Mouse (Mus musculus) cerebellum, adult 18-20 months (tissue): ENCODE results near the gene Klhl29.

Experiments used
- DNase-seq, 2 experiments: peaks; one replicate each; pipeline ENCODE4 v3.0.0; 2021

Klhl29 gene

DNA sequence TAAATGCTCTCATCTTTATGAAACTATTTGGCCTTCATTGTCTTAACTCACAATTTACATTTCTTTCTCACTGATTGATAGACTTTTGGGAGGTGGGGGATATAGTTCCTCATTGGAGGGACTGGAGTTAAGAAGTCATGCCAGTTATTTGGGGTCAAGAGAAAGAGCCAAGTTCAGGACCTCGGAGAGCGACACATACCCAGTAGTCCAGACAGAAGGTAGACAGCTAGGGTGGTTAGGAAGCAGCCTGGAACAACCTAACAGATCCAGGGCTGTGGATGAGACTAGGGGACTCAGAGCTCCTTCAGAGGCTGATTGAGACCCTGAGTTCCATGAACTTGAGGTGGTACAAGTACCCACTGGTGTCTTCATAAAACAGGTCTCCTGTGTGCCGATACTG is 264.1 kb downstream of the Klhl29 start:
- no peak for DNase-seq

- no peak for DNase-seq
Observed at GRCm38 (mm10) chr12:5108613-5109012, 266.9 kb downstream of the Klhl29 start.

DNA sequence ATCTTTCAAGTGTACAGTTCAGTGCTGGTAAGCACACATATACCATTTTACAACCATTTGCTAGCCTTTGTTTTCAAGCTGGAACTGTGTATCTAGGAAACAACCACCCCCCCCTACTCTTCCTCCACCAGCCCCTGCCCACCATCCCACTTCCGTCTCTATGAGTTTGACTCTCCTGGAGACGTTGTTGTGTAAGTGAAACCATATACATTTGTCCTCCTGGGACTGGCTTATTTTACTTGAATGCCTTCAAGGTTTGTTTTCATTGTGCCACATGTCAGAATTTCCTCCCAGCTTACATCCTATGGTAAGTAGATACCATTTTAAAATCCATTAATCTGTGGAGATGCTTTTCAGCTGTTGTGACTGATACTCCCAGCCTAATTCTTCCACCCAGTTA is 267.7 kb downstream of the Klhl29 start:
- no peak for DNase-seq

DNA sequence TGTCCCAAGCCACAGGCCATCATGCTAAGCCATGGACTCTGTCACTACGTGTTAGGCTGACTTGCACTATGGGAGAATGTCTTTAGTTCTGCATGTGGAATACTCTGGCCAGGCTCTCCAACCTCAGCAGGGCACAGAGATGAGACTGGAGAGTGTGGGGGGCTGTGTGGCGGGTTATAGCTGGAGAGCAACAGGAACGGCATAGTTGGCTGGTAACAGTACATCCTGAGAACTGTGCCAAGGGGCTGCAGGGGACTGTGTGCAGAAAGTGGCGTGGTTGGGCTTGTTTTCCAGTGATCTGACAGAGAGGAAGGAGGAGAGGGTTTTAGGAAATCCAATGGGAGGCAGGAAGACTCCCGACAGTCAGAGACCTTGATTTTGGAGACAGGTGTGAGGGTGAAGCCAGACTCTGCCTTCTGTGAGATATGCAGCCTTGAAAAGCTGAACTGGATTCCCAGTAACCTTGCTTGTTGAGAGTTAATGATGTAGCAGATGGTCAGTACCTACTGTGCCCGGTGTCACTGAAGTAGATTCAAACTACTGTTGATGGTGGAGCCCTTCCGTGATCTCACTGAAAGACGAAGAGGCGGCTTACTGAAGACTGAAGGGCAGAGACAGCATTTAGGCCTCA is 270.9 kb downstream of the Klhl29 start:
- peak in 1 of 2 experiments; percentile 25 for DNase-seq

DNA sequence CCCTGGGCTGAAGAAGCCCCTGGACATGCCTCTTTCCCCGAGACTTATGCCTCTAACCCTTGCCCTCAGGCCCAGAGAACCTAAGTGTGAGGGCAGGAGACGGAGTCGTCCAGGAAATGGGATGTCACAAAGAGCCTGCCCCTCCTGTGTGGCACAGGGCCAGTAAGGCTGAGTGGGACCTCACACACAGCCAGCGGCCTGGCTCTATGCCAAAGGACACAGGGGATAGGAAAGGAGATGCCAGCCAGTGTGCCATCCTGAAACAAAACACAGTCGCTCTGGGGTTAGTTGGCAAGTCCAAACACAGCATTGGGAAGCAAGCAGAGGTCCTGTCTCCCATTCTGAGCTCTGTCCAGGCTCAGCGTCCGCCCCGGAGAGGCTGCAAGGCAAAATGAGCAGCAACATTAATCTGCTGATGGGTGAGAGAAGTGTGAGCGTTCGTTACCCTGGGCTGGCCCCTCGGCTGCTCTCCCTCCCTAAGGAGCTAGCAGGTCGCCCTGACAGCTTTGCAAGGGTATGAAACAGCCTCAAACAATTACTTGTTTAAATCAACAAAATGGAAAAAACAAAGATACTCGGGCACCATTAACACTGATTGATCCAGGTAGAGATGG is 274.0 kb downstream of the Klhl29 start:
- DNase-seq, result peak in 1 of 2 experiments; percentile 38

GRCm38 (mm10) chr12:5099572-5099971 is 275.9 kb downstream of the Klhl29 start:
- DNase-seq, result no peak

DNA sequence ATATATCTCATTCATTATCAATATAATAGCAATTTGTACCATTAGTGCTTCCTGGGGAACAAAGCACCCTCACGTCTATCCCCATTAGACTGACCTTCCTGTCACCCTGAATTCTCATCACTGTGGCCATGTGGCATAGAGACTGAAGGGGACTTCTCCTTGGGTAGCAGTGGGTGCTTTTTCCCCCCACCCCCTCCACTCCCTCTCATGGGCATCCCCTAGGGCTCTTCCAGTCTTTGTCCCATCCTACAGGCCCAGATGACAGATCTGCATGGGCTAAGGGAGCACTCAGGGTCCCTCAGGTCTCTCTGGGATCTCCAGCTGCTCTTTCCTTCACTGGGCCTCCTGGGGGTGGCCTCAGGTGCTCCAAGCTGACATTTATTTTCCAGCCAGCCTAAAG is 286.8 kb downstream of the Klhl29 start:
- no peak for DNase-seq

DNA sequence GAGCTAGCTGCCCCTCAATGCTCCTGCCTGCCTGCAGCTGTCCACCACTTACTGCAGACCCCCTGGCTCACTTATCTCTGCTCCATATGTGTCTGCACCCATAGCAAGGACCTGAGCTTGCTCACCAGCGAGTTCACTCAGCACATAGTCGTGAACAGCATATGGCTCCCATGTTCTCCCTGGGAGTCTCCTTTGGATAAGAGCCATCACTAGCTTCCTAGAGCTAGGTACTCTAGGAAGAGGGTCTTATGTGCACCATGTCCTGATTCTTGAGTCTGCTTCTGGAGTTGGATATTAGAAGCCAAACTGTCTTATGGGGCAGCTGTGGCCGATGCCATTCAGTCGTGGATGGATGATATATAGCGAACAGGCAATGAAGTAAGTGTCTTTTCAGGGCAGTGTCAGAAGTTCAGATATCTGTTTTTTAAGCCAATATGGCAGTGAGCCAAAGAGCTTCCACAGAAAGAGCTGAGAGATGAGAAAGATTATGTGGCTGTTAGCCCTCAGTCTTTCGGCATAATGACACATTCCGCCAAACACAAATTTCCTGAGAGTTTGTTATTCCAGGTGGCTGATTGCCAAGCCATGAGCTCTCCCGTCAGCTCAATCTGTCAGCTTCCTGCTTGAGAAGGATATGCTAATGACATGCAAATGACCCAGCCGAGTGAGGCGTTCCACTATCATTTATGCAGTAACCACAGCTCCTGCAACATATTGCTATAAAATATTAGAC is 287.5 kb downstream of the Klhl29 start:
- DNase-seq, result peak; percentile 70 to 75

DNA sequence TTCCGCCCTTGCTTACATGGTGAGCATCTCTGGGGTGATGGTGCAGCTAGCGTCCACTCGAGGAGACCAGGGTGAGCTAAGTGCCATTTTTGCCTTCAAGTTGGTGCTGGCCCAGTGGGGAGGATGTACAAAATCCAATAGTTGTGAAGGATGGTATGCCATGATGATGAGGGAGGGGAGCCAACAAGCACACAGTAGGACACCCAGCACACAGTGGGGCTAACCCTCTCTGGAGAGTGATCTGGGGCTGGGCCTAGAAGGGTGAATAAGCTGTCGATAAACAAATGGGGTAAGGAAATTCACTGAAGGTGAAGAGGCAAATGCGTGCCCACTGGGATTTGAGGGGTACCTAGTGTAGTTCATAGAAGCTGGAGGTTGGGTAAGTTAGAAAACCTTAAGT is 290.8 kb downstream of the Klhl29 start:
- DNase-seq, result no peak

- DNase-seq, result no peak
Observed at GRCm38 (mm10) chr12:5081480-5081879, 294.0 kb downstream of the Klhl29 start.

DNA sequence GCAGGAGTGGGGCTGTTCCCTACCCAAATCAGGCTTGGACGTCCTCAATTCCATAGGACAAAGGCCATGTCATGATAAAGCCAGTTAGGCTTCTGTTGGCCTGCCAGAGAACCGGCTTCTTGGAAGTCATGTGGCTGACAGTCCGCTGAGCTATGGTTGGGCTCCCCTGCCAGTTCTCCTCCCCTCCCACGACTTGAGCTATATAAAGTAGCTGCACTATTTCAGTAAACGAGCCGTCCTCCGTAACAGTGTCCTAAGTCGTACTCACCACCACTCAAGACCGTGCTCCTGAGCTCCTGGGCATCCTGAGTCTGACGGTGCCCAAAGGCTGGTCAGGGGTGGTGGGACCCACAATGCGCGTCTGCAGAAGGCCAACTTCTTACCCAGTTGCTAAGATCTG is 302.3 kb downstream of the Klhl29 start:
- no peak for DNase-seq

- DNase-seq, result no peak
Observed at GRCm38 (mm10) chr12:5070131-5070530, 305.4 kb downstream of the Klhl29 start.

- DNase-seq, result no peak
Observed at GRCm38 (mm10) chr12:5067590-5067989, 307.9 kb downstream of the Klhl29 start.

DNA sequence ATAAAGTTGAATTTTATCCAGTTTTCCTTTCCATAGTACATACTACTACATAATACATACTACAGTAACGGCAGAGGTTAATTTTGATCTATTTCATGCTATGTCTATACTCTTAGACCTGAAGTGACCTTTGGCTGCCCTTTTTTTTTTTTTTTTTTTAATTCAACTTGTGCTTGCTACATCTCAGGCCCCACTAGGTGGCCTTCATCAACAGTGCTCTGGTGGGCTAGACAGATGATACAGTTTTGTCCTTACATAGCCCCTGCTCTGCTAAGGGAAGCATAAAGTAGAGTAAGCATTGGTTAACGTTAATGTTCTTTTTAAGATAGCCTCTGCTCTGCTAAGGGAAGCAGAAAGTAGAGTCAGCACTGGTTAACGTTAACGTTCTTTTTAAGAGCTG is 327.4 kb downstream of the Klhl29 start:
- DNase-seq, result no peak

GRCm38 (mm10) chr12:5044141-5044540 is 331.3 kb downstream of the Klhl29 start:
- DNase-seq, result no peak

DNA sequence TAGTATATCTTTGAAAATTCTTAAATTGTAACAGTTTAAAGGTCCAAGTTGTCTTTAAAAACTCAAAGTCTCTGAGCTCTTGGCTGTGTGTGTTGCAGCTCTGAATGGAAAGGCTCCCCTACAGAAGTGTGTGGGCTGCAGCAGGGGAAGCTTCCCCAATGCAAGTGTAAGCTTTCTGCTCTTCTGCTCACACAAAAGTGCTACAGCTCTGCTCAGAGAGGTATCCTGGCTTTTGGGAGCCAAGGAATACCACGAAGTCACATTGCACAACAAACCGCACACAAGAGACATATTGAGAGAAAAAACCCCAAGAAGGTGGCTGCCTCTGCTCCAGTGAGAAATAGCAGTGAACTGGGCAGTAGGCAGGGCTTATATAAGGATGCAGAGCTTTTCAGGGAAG is 337.5 kb downstream of the Klhl29 start:
- DNase-seq, result no peak

GRCm38 (mm10) chr12:5029035-5029434 is 346.4 kb downstream of the Klhl29 start:
- no peak for DNase-seq
